Mouse (Mus musculus) liver, embryonic 14.5 days (tissue): ENCODE results near the gene Tspan7. TPM values are rescaled to one million over a fixed set of nuclear protein-coding genes. Genes with fewer than 3 reads are reported as not detected.

ENCODE experiments used
- ATAC-seq: fragments of 200-750 bp; cut with Nextera tagmentation; 2 replicates; pipeline ENCODE4 v1.8.0; 2017; ENCODE audit warnings: moderate number of reproducible peaks, mild to moderate bottlenecking, moderate library complexity; ENCODE audit not compliant: insufficient read depth
- DNase-seq, 3 experiments: peaks; one replicate each; pipeline ENCODE4 v3.0.0-alpha.2; 2012 to 2013; ENCODE audit warnings: low read depth in 3 of 3, low spot score in 3 of 3
- H3K27ac ChIP-seq: fragments of 300-500 bp; sonication (generic); 2 replicates; pipeline ENCODE4 v1.5.1; 2014; ENCODE audit warnings: moderate library complexity, mild to moderate bottlenecking, control low read depth, inconsistent platforms
- H3K27me3 ChIP-seq: fragments of 300-500 bp; sonication (generic); 2 replicates; pipeline ENCODE4 v1.6.1; 2014; ENCODE audit warnings: mild to moderate bottlenecking, low read length, moderate library complexity; ENCODE audit not compliant: control insufficient read depth, insufficient read depth
- H3K36me3 ChIP-seq: fragments of 300-500 bp; sonication (generic); replicated peaks from 2 replicates; pipeline ENCODE4 v1.6.1; 2014; ENCODE audit warnings: low read depth; ENCODE audit not compliant: control insufficient read depth, insufficient read depth
- H3K4me1 ChIP-seq, 2 experiments: fragments of 200-500 bp in 1 of 2; fragments of 300-500 bp in 1 of 2; sonication (generic) in 1 of 2; replicated peaks; 2 replicates each; pipeline ENCODE4 v1.6.1; 2012 to 2014; ENCODE audit warnings: antibody characterized with exemption in 1 of 2, inconsistent platforms in 1 of 2, low read length in 1 of 2; ENCODE audit not compliant: control insufficient read depth in 2 of 2, insufficient read depth in 2 of 2
- H3K4me2 ChIP-seq: fragments of 300-500 bp; sonication (generic); 2 replicates; pipeline ENCODE4 v1.6.1; 2014; ENCODE audit warnings: low read depth, mild to moderate bottlenecking, control low read depth, moderate library complexity
- H3K4me3 ChIP-seq, 2 experiments: fragments of 200-500 bp in 1 of 2; fragments of 300-500 bp in 1 of 2; sonication (generic) in 1 of 2; 2 replicates each; pipeline ENCODE4 v1.5.1; 2012 to 2014; ENCODE audit warnings: low read depth in 2 of 2, low read length in 2 of 2, mild to moderate bottlenecking in 2 of 2, control low read depth in 1 of 2, inconsistent platforms in 1 of 2, moderate library complexity in 1 of 2; ENCODE audit not compliant: insufficient read depth in 1 of 2
- H3K9ac ChIP-seq: fragments of 300-500 bp; sonication (generic); replicated peaks from 2 replicates; pipeline ENCODE4 v1.6.1; 2014; ENCODE audit warnings: mild to moderate bottlenecking, control low read depth, moderate library complexity
- H3K9me3 ChIP-seq: fragments of 300-500 bp; sonication (generic); 2 replicates; pipeline ENCODE4 v1.6.1; 2016; ENCODE audit warnings: low read length, mixed read lengths; ENCODE audit not compliant: control insufficient read depth
- CTCF ChIP-seq: IDR thresholded peaks from 2 replicates; pipeline ENCODE4 v1.5.1; 2016; ENCODE audit warnings: antibody characterized with exemption, low read depth, control low read depth
- EP300 ChIP-seq: IDR thresholded peaks from 2 replicates; pipeline ENCODE4 v1.6.1; 2016; ENCODE audit warnings: antibody characterized with exemption, low read depth
- WGBS: fragments of 180-500 bp; shearing (Covaris S2); extraction: QIAGEN DNeasy Blood & Tissue Kit; methylation state at CpG from one replicate; pipeline ENCODE4 v1.1.7; 2014; ENCODE audit not compliant: insufficient replicate concordance; 5-methylcytosine and 5-hydroxymethylcytosine counted together
- polyA plus RNA-seq, 2 experiments: library from polyadenylated mRNA; depleted of rRNA in 1 of 2; stranded (reverse) in 1 of 2; unstranded in 1 of 2; fragments of >200 nt; fragmentation: Nextera tagmentation in 1 of 2; extraction: Ambion mirVana in 1 of 2; gene quantifications; 2 replicates each; pipeline versions ENCODE4 v1.2.1 to v1.2.3; 2012 to 2014

Gene Tspan7
- polyA plus RNA-seq, 2 experiments = 24.7 to 36.9 TPM

GRCm38 (mm10) chrX:10592244-10592643 lies 107.3 kb downstream of the Tspan7 start:
- Histone ChIP-seq H3K4me3 (no peak overlapping the region), H3K9ac (no peak overlapping the region), H3K4me1 (no peaks in the 10 kb centered on the region), H3K27ac (no peak overlapping the region), H3K27me3 (no peaks in the 10 kb centered on the region), H3K9me3 (no peaks in the 10 kb centered on the region), H3K36me3 (no peaks in the 10 kb centered on the region), H3K4me2 (no peak overlapping the region)
- WGBS = 52% methylated on average over 3 of the region's 3 CpGs
- TF ChIP-seq EP300 (no peak), CTCF (peak; percentile 25; the same call in 1 of the 2 replicates)
- no peak for DNase-seq
- ATAC-seq = no peak

GRCm38 (mm10) chrX:10593561-10593960 lies 108.6 kb downstream of the Tspan7 start:
- no peaks in the 10 kb centered on the region for H3K9me3 ChIP-seq
- TF ChIP-seq EP300 (no peak), CTCF (no peak)

GRCm38 (mm10) chrX:10617119-10617518 lies 132.2 kb downstream of the Tspan7 start:
- no peak overlapping the region for H3K4me3 ChIP-seq
- no peak overlapping the region for H3K4me2 ChIP-seq
- ATAC-seq (no peak), DNase-seq (no peak)
- WGBS = 15% methylated on average over 5 of the region's 5 CpGs
- no peaks in the 10 kb centered on the region for H3K27me3 ChIP-seq
- no peaks in the 10 kb centered on the region for H3K4me1 ChIP-seq
- no peak overlapping the region for H3K9ac ChIP-seq
- H3K9me3 ChIP-seq = no peaks in the 10 kb centered on the region
- H3K36me3 ChIP-seq = no peaks in the 10 kb centered on the region
- H3K27ac ChIP-seq = no peak overlapping the region
- TF ChIP-seq EP300 = no peak
- TF ChIP-seq CTCF = peak; percentile 28; the same call in 1 of the 2 replicates

More at GRCm38 (mm10) chrX:10593561-10593960, 108.6 kb downstream of the Tspan7 start:
- H3K9ac ChIP-seq = no peak overlapping the region
- no peaks in the 10 kb centered on the region for H3K4me1 ChIP-seq
- no peak overlapping the region for H3K27ac ChIP-seq
- WGBS = 87% methylated on average over 7 of the region's 7 CpGs
- no peak overlapping the region for H3K4me2 ChIP-seq
- ATAC-seq = no peak
- H3K36me3 ChIP-seq = no peaks in the 10 kb centered on the region
- no peaks in the 10 kb centered on the region for H3K27me3 ChIP-seq
- no peak overlapping the region for H3K4me3 ChIP-seq
- no peak for DNase-seq

- Histone ChIP-seq H3K4me2 (no peak overlapping the region), H3K9ac (no peak overlapping the region), H3K4me1 (no peaks in the 10 kb centered on the region), H3K27ac (no peak overlapping the region), H3K27me3 (no peaks in the 10 kb centered on the region), H3K4me3 (no peak overlapping the region), H3K9me3 (no peaks in the 10 kb centered on the region), H3K36me3 (no peaks in the 10 kb centered on the region)
- DNase-seq = no peak
- TF ChIP-seq CTCF (no peak), EP300 (no peak)
- no peak for ATAC-seq
Observed at GRCm38 (mm10) chrX:10641062-10641461, 156.1 kb downstream of the Tspan7 start.

Other genes with a start within 250 kb of the Tspan7 start
- 12.3 and 17.7 TPM in 2 replicates for gene Otc, start 232.9 kb upstream of the Tspan7 start, polyA plus RNA-seq (2012; rRNA removed)
- 36.5 and 42.9 TPM in 2 replicates for gene Otc, start 232.9 kb upstream of the Tspan7 start, polyA plus RNA-seq (2014; fragmentation: Nextera tagmentation; extraction: Ambion mirVana)
- 16.2 and 19.0 TPM in 2 replicates for gene Mid1ip1, start 229.9 kb downstream of the Tspan7 start, polyA plus RNA-seq (2012; rRNA removed)
- 22.2 and 27.2 TPM in 2 replicates for gene Mid1ip1, start 229.9 kb downstream of the Tspan7 start, polyA plus RNA-seq (2014; fragmentation: Nextera tagmentation; extraction: Ambion mirVana)